Mouse (Mus musculus) limb, embryonic 13.5 days (tissue): ENCODE results near the gene Tns4. TPM values are rescaled to one million over a fixed set of nuclear protein-coding genes. Genes with fewer than 3 reads are reported as not detected.

Experiments
- ATAC-seq: fragments of 200-750 bp; cut with Nextera tagmentation; 2 replicates; pipeline ENCODE4 v1.8.0; 2017; ENCODE audit warnings: low read depth, moderate number of reproducible peaks, moderate TSS enrichment; ENCODE audit not compliant: low FRiP score
- H3K27ac ChIP-seq: fragments of 300-500 bp; sonication (generic); 2 replicates; pipeline ENCODE4 v1.5.1; 2015; ENCODE audit warnings: inconsistent platforms, mild to moderate bottlenecking, moderate library complexity
- H3K27me3 ChIP-seq: fragments of 300-500 bp; sonication (generic); 2 replicates; pipeline ENCODE4 v1.6.1; 2015; ENCODE audit warnings: mild to moderate bottlenecking, inconsistent platforms
- H3K36me3 ChIP-seq: fragments of 300-500 bp; sonication (generic); 2 replicates; pipeline ENCODE4 v1.6.1; 2015; ENCODE audit warnings: inconsistent platforms, mild to moderate bottlenecking, moderate library complexity
- H3K4me1 ChIP-seq: fragments of 300-500 bp; sonication (generic); 2 replicates; pipeline ENCODE4 v1.6.1; 2015; ENCODE audit warnings: inconsistent platforms
- H3K4me2 ChIP-seq: fragments of 300-500 bp; sonication (generic); replicated peaks from 2 replicates; pipeline ENCODE4 v1.6.1; 2015; ENCODE audit warnings: inconsistent platforms, mild to moderate bottlenecking, moderate library complexity
- H3K4me3 ChIP-seq: fragments of 300-500 bp; sonication (generic); 2 replicates; pipeline ENCODE4 v1.5.1; 2015; ENCODE audit warnings: moderate library complexity, mild to moderate bottlenecking, inconsistent platforms
- H3K9ac ChIP-seq: fragments of 300-500 bp; sonication (generic); 2 replicates; pipeline ENCODE4 v1.6.1; 2015; ENCODE audit warnings: mild to moderate bottlenecking, inconsistent platforms
- H3K9me3 ChIP-seq: fragments of 300-500 bp; sonication (generic); 2 replicates; pipeline ENCODE4 v1.6.1; 2016; ENCODE audit warnings: inconsistent platforms
- WGBS: fragments of 180-500 bp; shearing (Covaris S2); methylation state at CpG from one replicate; pipeline ENCODE4 v1.1.7; 2015; 5-methylcytosine and 5-hydroxymethylcytosine counted together
- polyA plus RNA-seq: library from polyadenylated mRNA; unstranded; fragments of >200 nt; fragmentation: Nextera tagmentation; extraction: Ambion mirVana; gene quantifications from 2 replicates; pipeline ENCODE4 v1.2.1, GENCODE M21; 2015

Gene Tns4
- polyA plus RNA-seq, 1 experiment from 2014 or later, result 0.55 TPM

- no peak overlapping the region for H3K4me2 ChIP-seq
- ATAC-seq, result no peak
- H3K27me3 ChIP-seq, result no peaks in the 10 kb centered on the region
- no peaks in the 10 kb centered on the region for H3K36me3 ChIP-seq
- H3K27ac ChIP-seq, result no peak overlapping the region
- peaks cover 8% of the 10 kb centered on the region; the same call in 1 of the 2 replicates for H3K9me3 ChIP-seq
- WGBS, result 79% methylated on average over 7 of the region's 7 CpGs
- peaks cover 34% of the 10 kb centered on the region for H3K4me1 ChIP-seq
- no peak overlapping the region for H3K4me3 ChIP-seq
- H3K9ac ChIP-seq, result no peak overlapping the region
Measured at GRCm38 (mm10) chr11:99062661-99063060, 26.4 kb downstream of the Tns4 start.

GRCm38 (mm10) chr11:99060435-99060834 is 28.7 kb downstream of the Tns4 start:
- no peak for ATAC-seq
- Histone ChIP-seq H3K9ac (peak overlapping the region; percentile 25; the same call in 1 of the 2 replicates), H3K4me1 (peaks cover 34% of the 10 kb centered on the region), H3K27me3 (no peaks in the 10 kb centered on the region), H3K4me2 (no peak overlapping the region), H3K36me3 (no peaks in the 10 kb centered on the region), H3K4me3 (no peak overlapping the region), H3K9me3 (peaks cover 8% of the 10 kb centered on the region; the same call in 1 of the 2 replicates), H3K27ac (peak overlapping the region; percentile 39; the same call in 1 of the 2 replicates)
- WGBS, result 66% methylated on average over 3 of the region's 3 CpGs

DNA sequence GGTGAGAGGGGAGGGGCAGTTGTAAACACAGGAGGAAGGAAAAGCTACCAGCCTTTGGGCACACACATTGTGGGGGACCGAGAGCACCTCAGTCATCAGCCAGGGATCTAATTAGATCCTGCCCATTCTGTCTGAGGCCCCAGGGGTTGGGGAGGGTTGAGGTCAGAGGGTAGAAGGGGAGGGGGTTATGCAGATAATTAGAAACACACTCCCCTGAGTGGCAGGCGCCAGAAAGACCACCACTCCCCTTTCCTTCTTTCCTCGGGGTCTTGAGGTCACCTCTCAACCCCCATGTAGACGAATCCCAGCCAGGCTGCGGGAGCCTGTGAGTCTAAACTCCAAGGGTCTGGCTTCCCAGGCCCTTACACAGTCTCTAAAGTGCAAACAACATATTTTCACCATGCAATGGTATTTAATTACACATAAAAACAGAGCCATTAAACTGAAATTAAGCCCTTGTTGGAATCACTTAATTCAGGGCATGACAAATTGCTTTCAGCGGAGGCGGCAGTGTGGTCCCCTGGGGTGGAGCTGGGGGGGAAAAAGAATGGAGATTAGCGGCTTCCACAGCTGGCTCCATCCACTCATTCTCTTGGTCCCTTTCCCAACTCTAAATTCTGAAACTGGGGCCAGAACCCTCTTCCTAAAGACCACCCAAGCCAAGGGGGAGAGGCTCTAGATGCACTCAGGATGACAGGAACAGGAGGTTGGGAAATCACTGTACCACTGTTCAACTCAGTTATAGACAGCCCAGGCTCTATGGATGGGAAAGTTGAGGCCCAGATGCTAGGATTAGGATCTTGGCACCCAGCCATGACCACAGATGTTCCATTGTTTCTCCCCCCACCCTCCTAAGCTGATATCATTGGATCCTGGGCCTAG is 33.3 kb downstream of the Tns4 start:
- ATAC-seq, result peak; percentile 81
- Histone ChIP-seq H3K4me1 (peaks cover 25% of the 10 kb centered on the region), H3K4me2 (no peak overlapping the region), H3K9me3 (peaks cover 8% of the 10 kb centered on the region; the same call in 1 of the 2 replicates), H3K4me3 (no peak overlapping the region), H3K9ac (no peak overlapping the region), H3K27ac (peak overlapping the region; percentile 73), H3K27me3 (no peaks in the 10 kb centered on the region), H3K36me3 (peaks cover 31% of the 10 kb centered on the region)
- 3% methylated on average over 8 of the region's 8 CpGs for WGBS

DNA sequence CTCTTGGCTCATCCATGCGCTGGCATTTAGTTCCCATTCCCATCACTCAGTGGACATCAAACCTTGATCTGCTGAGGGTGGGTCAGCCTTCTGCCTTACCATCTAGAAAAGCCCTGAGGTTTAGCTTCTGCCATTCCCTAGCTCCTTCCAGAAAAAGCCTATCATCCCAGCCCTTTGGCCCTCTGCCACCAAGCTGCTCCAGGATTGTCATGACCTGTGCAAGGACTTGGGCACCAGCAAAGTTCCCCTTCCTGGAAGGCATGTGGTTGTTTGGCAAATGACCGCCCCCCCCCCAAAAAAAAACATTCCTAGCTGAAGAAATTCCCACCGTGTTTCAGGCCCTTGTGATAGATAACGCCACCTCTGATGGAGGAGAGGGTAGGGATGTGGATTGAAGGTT is 34.0 kb downstream of the Tns4 start:
- ATAC-seq, result peak; percentile 3; the same call in 1 of the 2 replicates
- peak overlapping the region; percentile 73 for H3K27ac ChIP-seq
- WGBS, result 20% methylated on average over 4 of the region's 4 CpGs
- no peak overlapping the region for H3K4me2 ChIP-seq
- peaks cover 37% of the 10 kb centered on the region for H3K36me3 ChIP-seq
- H3K4me3 ChIP-seq, result no peak overlapping the region
- H3K9me3 ChIP-seq, result peaks cover 8% of the 10 kb centered on the region; the same call in 1 of the 2 replicates
- H3K27me3 ChIP-seq, result no peaks in the 10 kb centered on the region
- H3K9ac ChIP-seq, result no peak overlapping the region
- peaks cover 20% of the 10 kb centered on the region for H3K4me1 ChIP-seq

- H3K4me1 ChIP-seq, result peaks cover 63% of the 10 kb centered on the region
- 49% methylated on average over 2 of the region's 2 CpGs for WGBS
- peak overlapping the region; percentile 56 for H3K9ac ChIP-seq
- H3K9me3 ChIP-seq, result no peaks in the 10 kb centered on the region
- H3K27ac ChIP-seq, result peak overlapping the region; percentile 94
- peak; percentile 64 for ATAC-seq
- peak overlapping the region; percentile 8 for H3K4me3 ChIP-seq
- H3K36me3 ChIP-seq, result peaks cover 73% of the 10 kb centered on the region
- no peaks in the 10 kb centered on the region for H3K27me3 ChIP-seq
- H3K4me2 ChIP-seq, result peak overlapping the region; percentile 91
Measured at GRCm38 (mm10) chr11:99047643-99048042, 41.5 kb downstream of the Tns4 start.

DNA sequence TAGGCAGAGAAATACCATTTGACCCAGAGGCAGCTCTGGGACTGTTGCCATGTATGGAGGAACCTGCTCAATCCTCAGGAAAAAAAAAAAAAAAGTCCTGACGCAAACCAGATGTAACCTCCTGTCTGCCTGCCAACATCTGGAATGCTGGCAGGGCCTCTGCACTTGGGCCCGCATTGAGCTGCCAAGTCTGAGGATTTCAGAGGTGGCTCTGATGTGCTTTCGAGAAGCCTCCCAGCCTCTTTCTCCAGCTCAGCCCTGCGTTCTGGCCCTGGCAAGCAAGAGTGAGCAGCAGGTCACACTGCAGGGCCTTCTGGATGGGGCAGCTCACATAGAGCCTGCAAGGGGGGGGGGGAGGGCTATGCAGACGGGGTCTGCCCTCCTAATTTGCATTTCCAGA is 42.0 kb downstream of the Tns4 start:
- H3K9me3 ChIP-seq, result no peaks in the 10 kb centered on the region
- peak overlapping the region; percentile 91 for H3K4me2 ChIP-seq
- H3K36me3 ChIP-seq, result peaks cover 68% of the 10 kb centered on the region
- H3K27ac ChIP-seq, result peak overlapping the region; percentile 94
- H3K27me3 ChIP-seq, result no peaks in the 10 kb centered on the region
- peak; percentile 71 for ATAC-seq
- WGBS, result 7% methylated on average over 5 of the region's 5 CpGs
- H3K4me3 ChIP-seq, result peak overlapping the region; percentile 96
- peaks cover 68% of the 10 kb centered on the region for H3K4me1 ChIP-seq
- H3K9ac ChIP-seq, result peak overlapping the region; percentile 56; the same call in 1 of the 2 replicates

DNA sequence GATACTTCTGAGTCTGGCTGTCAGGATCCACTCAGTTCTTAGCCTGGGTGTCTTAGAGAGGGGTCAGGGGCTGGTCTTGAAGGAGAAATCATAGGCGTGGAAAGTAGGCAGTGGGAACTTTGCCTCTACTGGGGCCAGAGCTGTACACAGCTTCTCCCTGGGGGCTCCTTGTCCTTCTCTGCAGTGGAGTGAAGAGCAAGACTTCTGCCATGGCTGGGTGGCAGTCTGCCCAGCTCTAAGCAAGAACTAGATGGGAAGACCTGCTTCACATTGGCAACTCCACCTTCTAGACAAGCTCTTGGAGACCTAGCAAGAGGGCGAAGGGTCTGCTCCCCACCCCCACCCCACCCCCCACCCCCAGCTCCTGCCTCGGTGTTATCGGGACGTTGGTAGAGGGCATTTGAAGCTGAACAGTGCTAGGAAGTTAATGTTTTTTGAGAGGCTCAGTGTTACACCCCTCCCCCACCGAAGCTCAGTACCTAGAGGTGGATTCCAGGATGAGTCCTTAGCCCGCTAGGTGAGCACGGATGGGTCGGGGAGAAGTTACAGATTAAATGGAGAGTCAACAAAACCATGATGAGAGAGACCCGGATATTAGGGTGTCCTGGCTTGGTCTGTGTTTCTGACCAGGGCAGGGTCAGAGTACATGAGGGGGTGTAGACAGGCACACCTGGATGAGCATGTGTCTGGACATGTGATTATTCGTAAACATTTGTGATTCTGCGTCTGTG is 43.8 kb downstream of the Tns4 start:
- Histone ChIP-seq H3K9me3 (no peaks in the 10 kb centered on the region), H3K27me3 (no peaks in the 10 kb centered on the region), H3K4me3 (peak overlapping the region; percentile 96), H3K9ac (peak overlapping the region; percentile 57), H3K36me3 (peaks cover 50% of the 10 kb centered on the region), H3K4me1 (peaks cover 72% of the 10 kb centered on the region), H3K4me2 (peak overlapping the region; percentile 91), H3K27ac (peak overlapping the region; percentile 94; the same call in 1 of the 2 replicates)
- 66% methylated on average over 12 of the region's 12 CpGs for WGBS
- ATAC-seq, result no peak

GRCm38 (mm10) chr11:99044306-99044705 is 44.8 kb downstream of the Tns4 start:
- Histone ChIP-seq H3K4me1 (peaks cover 73% of the 10 kb centered on the region), H3K9ac (peak overlapping the region; percentile 57), H3K36me3 (peaks cover 40% of the 10 kb centered on the region), H3K27me3 (no peaks in the 10 kb centered on the region), H3K4me3 (peak overlapping the region; percentile 96), H3K9me3 (no peaks in the 10 kb centered on the region), H3K27ac (peak overlapping the region; percentile 94; the same call in 1 of the 2 replicates), H3K4me2 (peak overlapping the region; percentile 91)
- no peak for ATAC-seq
- 41% methylated on average over 5 of the region's 5 CpGs for WGBS

DNA sequence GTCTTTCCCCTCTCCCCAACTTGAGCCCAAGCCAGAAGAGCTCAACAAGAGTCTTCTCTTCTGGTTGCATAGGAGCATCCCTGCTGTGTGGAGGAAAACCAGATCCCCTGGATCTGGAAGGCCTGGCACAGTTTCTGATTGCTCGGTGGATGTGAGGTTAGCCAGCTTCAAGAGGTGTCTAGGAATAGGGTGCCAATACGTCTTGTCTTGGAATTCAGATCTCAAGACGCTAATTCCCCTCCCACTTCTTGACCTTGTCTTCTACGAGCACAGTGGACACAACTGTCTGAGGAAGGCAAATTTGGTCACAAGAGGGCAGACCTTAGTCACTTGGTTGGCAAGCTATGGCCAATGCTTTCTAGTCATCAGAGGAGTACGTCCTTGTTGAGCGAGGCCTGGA is 45.5 kb downstream of the Tns4 start:
- peak overlapping the region; percentile 94; the same call in 1 of the 2 replicates for H3K27ac ChIP-seq
- H3K36me3 ChIP-seq, result peaks cover 33% of the 10 kb centered on the region
- WGBS, result 59% methylated on average over 6 of the region's 6 CpGs
- H3K4me2 ChIP-seq, result peak overlapping the region; percentile 91
- no peaks in the 10 kb centered on the region for H3K27me3 ChIP-seq
- ATAC-seq, result no peak
- no peaks in the 10 kb centered on the region for H3K9me3 ChIP-seq
- peaks cover 66% of the 10 kb centered on the region for H3K4me1 ChIP-seq
- peak overlapping the region; percentile 96 for H3K4me3 ChIP-seq
- peak overlapping the region; percentile 57 for H3K9ac ChIP-seq

DNA sequence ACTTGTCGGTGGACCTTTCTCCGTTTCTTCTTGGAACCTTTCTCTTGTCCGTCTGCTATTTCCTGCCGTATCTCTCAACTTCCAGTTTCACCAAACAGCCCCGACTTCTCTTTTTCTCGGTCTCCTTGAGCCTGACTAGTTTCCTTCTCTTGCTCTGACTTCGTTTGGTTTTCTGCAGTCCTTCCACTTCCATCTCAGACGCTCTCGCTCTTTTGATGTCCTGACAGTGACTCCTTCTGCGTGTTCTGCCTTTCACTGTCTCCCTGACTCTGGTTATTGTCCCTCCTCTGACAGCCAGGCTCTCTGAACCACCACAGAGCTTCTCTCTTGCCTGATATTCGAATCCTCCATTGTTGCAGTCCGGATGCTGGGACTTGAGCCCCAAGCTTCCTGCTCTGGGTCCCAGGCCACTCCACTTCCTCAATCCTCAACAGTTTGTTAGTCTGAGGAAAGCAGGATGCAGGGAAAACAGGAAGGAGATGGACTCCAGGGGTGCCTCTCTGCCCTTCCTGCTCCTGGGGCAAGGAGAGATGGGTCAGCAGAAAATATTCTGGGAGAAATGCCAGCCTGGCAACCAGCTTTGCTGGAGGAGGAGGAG is 46.2 kb downstream of the Tns4 start:
- peaks cover 26% of the 10 kb centered on the region for H3K36me3 ChIP-seq
- H3K27ac ChIP-seq, result peak overlapping the region; percentile 98
- no peaks in the 10 kb centered on the region for H3K9me3 ChIP-seq
- ATAC-seq, result no peak
- peak overlapping the region; percentile 91 for H3K4me2 ChIP-seq
- 18% methylated on average over 12 of the region's 12 CpGs for WGBS
- H3K4me1 ChIP-seq, result peaks cover 59% of the 10 kb centered on the region
- H3K27me3 ChIP-seq, result no peaks in the 10 kb centered on the region
- peak overlapping the region; percentile 99 for H3K9ac ChIP-seq
- H3K4me3 ChIP-seq, result peak overlapping the region; percentile 96

- Histone ChIP-seq H3K9me3 (no peaks in the 10 kb centered on the region), H3K4me1 (peaks cover 51% of the 10 kb centered on the region), H3K4me2 (peak overlapping the region; percentile 91), H3K36me3 (peaks cover 22% of the 10 kb centered on the region), H3K9ac (peak overlapping the region; percentile 99), H3K27ac (peak overlapping the region; percentile 98), H3K27me3 (no peaks in the 10 kb centered on the region), H3K4me3 (peak overlapping the region; percentile 96)
- no peak for ATAC-seq
- WGBS, result 30% methylated on average over 16 of the region's 16 CpGs
Measured at GRCm38 (mm10) chr11:99041841-99042780, 47.0 kb downstream of the Tns4 start.
